Mouse (Mus musculus) large intestine, adult 2 months (tissue): ENCODE data around the gene Tbxas1. TPM values are rescaled to one million over a fixed set of nuclear protein-coding genes. Genes with fewer than 3 reads are reported as not detected.

Experiments used
- DNase-seq: peaks from one replicate; pipeline ENCODE4 v3.0.0-alpha.2; 2012; ENCODE audit warnings: low read depth, low spot score
- whole genome bisulfite sequencing: fragments of 180-500 bp; shearing (Covaris S2); methylation state at CpG from one replicate; pipeline ENCODE4 v1.1.7; 2018; 5-methylcytosine and 5-hydroxymethylcytosine counted together
- polyA plus RNA-seq: library from polyadenylated mRNA; depleted of rRNA; stranded (reverse); fragments of >200 nt; gene quantifications from 2 replicates; pipeline ENCODE4 v1.2.3, GENCODE M21; 2012

Gene Tbxas1
- polyA plus RNA-seq, 1 experiment = 3.0 TPM

- no peak for DNase-seq
- WGBS = 88% methylated on average over 11 of the region's 11 CpGs
Observed at GRCm38 (mm10) chr6:39017942-39018341, 142.7 kb downstream of the Tbxas1 start.

- WGBS = 87% methylated on average over 7 of the region's 7 CpGs
- DNase-seq = no peak
Observed at GRCm38 (mm10) chr6:39018805-39019204, 143.6 kb downstream of the Tbxas1 start.

GRCm38 (mm10) chr6:39019219-39019618 lies 144.0 kb downstream of the Tbxas1 start:
- 72% methylated on average over 5 of the region's 5 CpGs for WGBS
- no peak for DNase-seq

- DNase-seq = no peak
- 74% methylated on average over 1 of the region's 1 CpGs for whole genome bisulfite sequencing
Observed at GRCm38 (mm10) chr6:39021909-39022308, 146.7 kb downstream of the Tbxas1 start.

GRCm38 (mm10) chr6:39022461-39023181 lies 147.4 kb downstream of the Tbxas1 start:
- 78% methylated on average over 7 of the region's 7 CpGs for whole genome bisulfite sequencing

GRCm38 (mm10) chr6:39024631-39025030 lies 149.4 kb downstream of the Tbxas1 start:
- DNase-seq = no peak
- WGBS = 11% methylated on average over 4 of the region's 4 CpGs

More at GRCm38 (mm10) chr6:39022461-39023181, 147.4 kb downstream of the Tbxas1 start:
- DNase-seq = no peak

- WGBS = 74% methylated on average over 7 of the region's 7 CpGs
- no peak for DNase-seq
Observed at GRCm38 (mm10) chr6:39025038-39025437, 149.8 kb downstream of the Tbxas1 start.

- DNase-seq = no peak
- 78% methylated on average over 4 of the region's 4 CpGs for WGBS
Observed at GRCm38 (mm10) chr6:39030714-39031113, 155.5 kb downstream of the Tbxas1 start.

- DNase-seq = no peak
- 86% methylated on average over 7 of the region's 7 CpGs for WGBS
Observed at GRCm38 (mm10) chr6:39033676-39034075, 158.5 kb downstream of the Tbxas1 start.

- WGBS = 95% methylated on average over 6 of the region's 6 CpGs
- DNase-seq = no peak
Observed at GRCm38 (mm10) chr6:39035039-39035438, 159.8 kb downstream of the Tbxas1 start.

GRCm38 (mm10) chr6:39036204-39036603 lies 161.0 kb downstream of the Tbxas1 start:
- DNase-seq = no peak
- 76% methylated on average over 4 of the region's 4 CpGs for WGBS

GRCm38 (mm10) chr6:39040451-39040850 lies 165.2 kb downstream of the Tbxas1 start:
- no peak for DNase-seq
- WGBS = 79% methylated on average over 9 of the region's 9 CpGs

GRCm38 (mm10) chr6:39049141-39049540 lies 173.9 kb downstream of the Tbxas1 start:
- WGBS = 71% methylated on average over 5 of the region's 5 CpGs
- no peak for DNase-seq

GRCm38 (mm10) chr6:39050836-39051235 lies 175.6 kb downstream of the Tbxas1 start:
- 73% methylated on average over 6 of the region's 6 CpGs for WGBS
- no peak for DNase-seq

GRCm38 (mm10) chr6:39051799-39052556 lies 176.8 kb downstream of the Tbxas1 start:
- 45% methylated on average over 9 of the region's 9 CpGs for WGBS
- no peak for DNase-seq

- DNase-seq = no peak
- WGBS = 51% methylated on average over 4 of the region's 4 CpGs
Observed at GRCm38 (mm10) chr6:39052636-39053035, 177.4 kb downstream of the Tbxas1 start.

GRCm38 (mm10) chr6:39054206-39054864 lies 179.1 kb downstream of the Tbxas1 start:
- peak; percentile 7 for DNase-seq
- WGBS = 46% methylated on average over 13 of the region's 13 CpGs

GRCm38 (mm10) chr6:39054878-39055508 lies 179.8 kb downstream of the Tbxas1 start:
- 44% methylated on average over 6 of the region's 6 CpGs for WGBS
- DNase-seq = no peak

GRCm38 (mm10) chr6:39055831-39056261 lies 180.6 kb downstream of the Tbxas1 start:
- 27% methylated on average over 7 of the region's 7 CpGs for WGBS
- no peak for DNase-seq

GRCm38 (mm10) chr6:39057161-39057560 lies 182.0 kb downstream of the Tbxas1 start:
- no peak for DNase-seq
- WGBS = 70% methylated on average over 1 of the region's 1 CpGs
